Mouse (Mus musculus) midbrain, embryonic 14.5 days (tissue): ENCODE data around the gene Plaur. TPM values are rescaled to one million over a fixed set of nuclear protein-coding genes. Genes with fewer than 3 reads are reported as not detected.
A peak's percentile ranks its signal among the peaks of the same experiment; 100 is the strongest.

Source experiments
- ATAC-seq: fragments of 200-750 bp; cut with Nextera tagmentation; 2 replicates; pipeline ENCODE4 v1.8.0; 2017; ENCODE audit warnings: moderate number of reproducible peaks, moderate library complexity; ENCODE audit not compliant: low FRiP score, low TSS enrichment
- DNase-seq: peaks from one replicate; pipeline ENCODE4 v3.0.0-alpha.2; 2015
- H3K27ac ChIP-seq: fragments of 300-500 bp; sonication (generic); replicated peaks from 2 replicates; pipeline ENCODE4 v1.5.1; 2014; ENCODE audit warnings: mild to moderate bottlenecking, low read depth, low read length, moderate library complexity
- H3K27me3 ChIP-seq: fragments of 300-500 bp; sonication (generic); 2 replicates; pipeline ENCODE4 v1.6.1; 2014; ENCODE audit warnings: low read length, control low read depth, mixed read lengths; ENCODE audit not compliant: control insufficient read depth, insufficient read depth
- H3K36me3 ChIP-seq: fragments of 300-500 bp; sonication (generic); 2 replicates; pipeline ENCODE4 v1.6.1; 2014; ENCODE audit warnings: low read length, control low read depth; ENCODE audit not compliant: control insufficient read depth, insufficient read depth
- H3K4me1 ChIP-seq: fragments of 300-500 bp; sonication (generic); 2 replicates; pipeline ENCODE4 v1.6.1; 2014; ENCODE audit warnings: mild to moderate bottlenecking, antibody characterized with exemption, low read length, control low read depth; ENCODE audit not compliant: control insufficient read depth, insufficient read depth
- H3K4me2 ChIP-seq: fragments of 300-500 bp; sonication (generic); 2 replicates; pipeline ENCODE4 v1.6.1; 2014; ENCODE audit warnings: mild to moderate bottlenecking, low read length, moderate library complexity
- H3K4me3 ChIP-seq: fragments of 300-500 bp; sonication (generic); replicated peaks from 2 replicates; pipeline ENCODE4 v1.5.1; 2014; ENCODE audit warnings: low read depth, low read length
- H3K9ac ChIP-seq: fragments of 300-500 bp; sonication (generic); replicated peaks from 2 replicates; pipeline ENCODE4 v1.6.1; 2014; ENCODE audit warnings: mild to moderate bottlenecking, low read length, moderate library complexity
- H3K9me3 ChIP-seq: fragments of 300-500 bp; sonication (generic); 2 replicates; pipeline ENCODE4 v1.6.1; 2016; ENCODE audit warnings: low read length, control low read depth, mixed read lengths; ENCODE audit not compliant: control insufficient read depth
- WGBS: fragments of 180-500 bp; shearing (Covaris S2); extraction: QIAGEN DNeasy Blood & Tissue Kit; methylation state at CpG from one replicate; pipeline ENCODE4 v1.1.7; 2014; 5-methylcytosine and 5-hydroxymethylcytosine counted together
- polyA plus RNA-seq: library from polyadenylated mRNA; unstranded; fragments of >200 nt; fragmentation: Nextera tagmentation; extraction: Ambion mirVana; gene quantifications from 2 replicates; pipeline ENCODE4 v1.2.1, GENCODE M21; 2014

Gene Plaur
- polyA plus RNA-seq, 1 experiment from 2014 or later = 2.6 TPM

- no peak for DNase-seq
- no peaks in the 10 kb centered on the region for H3K4me1 ChIP-seq
- no peaks in the 10 kb centered on the region for H3K9me3 ChIP-seq
- H3K27me3 ChIP-seq = no peaks in the 10 kb centered on the region
- WGBS = 72% methylated on average over 7 of the region's 7 CpGs
- H3K36me3 ChIP-seq = no peaks in the 10 kb centered on the region
- H3K4me3 ChIP-seq = no peak overlapping the region
- no peak overlapping the region for H3K27ac ChIP-seq
- no peak overlapping the region for H3K4me2 ChIP-seq
- H3K9ac ChIP-seq = no peak overlapping the region
- ATAC-seq = no peak
Measured at GRCm38 (mm10) chr7:24439891-24440290, 22.4 kb upstream of the Plaur start.

- Histone ChIP-seq H3K9ac (no peak overlapping the region), H3K27me3 (no peaks in the 10 kb centered on the region), H3K4me1 (no peaks in the 10 kb centered on the region), H3K9me3 (no peaks in the 10 kb centered on the region), H3K4me3 (no peak overlapping the region), H3K4me2 (no peak overlapping the region), H3K36me3 (no peaks in the 10 kb centered on the region), H3K27ac (no peak overlapping the region)
- DNase-seq (peak; percentile 52), ATAC-seq (no peak)
- WGBS = 9% methylated on average over 1 of the region's 1 CpGs
Measured at GRCm38 (mm10) chr7:24441785-24442184, 20.5 kb upstream of the Plaur start.

DNA sequence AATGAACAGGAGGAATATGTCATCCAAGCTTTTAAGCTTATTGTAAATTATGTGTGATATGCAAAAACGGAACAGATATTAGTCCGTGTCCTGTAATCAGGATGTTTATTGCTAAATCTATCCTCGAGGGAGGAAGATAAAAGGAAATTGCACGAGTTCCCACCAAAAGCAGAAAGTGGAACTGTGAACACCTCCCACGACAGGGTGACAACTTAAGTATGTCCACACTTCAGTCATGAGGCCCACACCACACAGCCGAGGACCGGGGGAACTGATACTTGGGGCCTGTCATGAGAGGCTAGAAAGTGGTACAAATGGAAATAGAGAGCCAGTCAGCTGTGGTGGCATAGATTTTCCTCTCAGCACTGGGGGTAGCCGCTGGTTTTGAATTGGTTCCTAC lies 20.0 kb upstream of the Plaur start:
- H3K4me1 ChIP-seq = no peaks in the 10 kb centered on the region
- H3K27ac ChIP-seq = no peak overlapping the region
- ATAC-seq = no peak
- no peak overlapping the region for H3K9ac ChIP-seq
- 76% methylated on average over 8 of the region's 8 CpGs for WGBS
- no peaks in the 10 kb centered on the region for H3K27me3 ChIP-seq
- no peak overlapping the region for H3K4me2 ChIP-seq
- H3K36me3 ChIP-seq = no peaks in the 10 kb centered on the region
- H3K9me3 ChIP-seq = no peaks in the 10 kb centered on the region
- DNase-seq = no peak
- H3K4me3 ChIP-seq = no peak overlapping the region

DNA sequence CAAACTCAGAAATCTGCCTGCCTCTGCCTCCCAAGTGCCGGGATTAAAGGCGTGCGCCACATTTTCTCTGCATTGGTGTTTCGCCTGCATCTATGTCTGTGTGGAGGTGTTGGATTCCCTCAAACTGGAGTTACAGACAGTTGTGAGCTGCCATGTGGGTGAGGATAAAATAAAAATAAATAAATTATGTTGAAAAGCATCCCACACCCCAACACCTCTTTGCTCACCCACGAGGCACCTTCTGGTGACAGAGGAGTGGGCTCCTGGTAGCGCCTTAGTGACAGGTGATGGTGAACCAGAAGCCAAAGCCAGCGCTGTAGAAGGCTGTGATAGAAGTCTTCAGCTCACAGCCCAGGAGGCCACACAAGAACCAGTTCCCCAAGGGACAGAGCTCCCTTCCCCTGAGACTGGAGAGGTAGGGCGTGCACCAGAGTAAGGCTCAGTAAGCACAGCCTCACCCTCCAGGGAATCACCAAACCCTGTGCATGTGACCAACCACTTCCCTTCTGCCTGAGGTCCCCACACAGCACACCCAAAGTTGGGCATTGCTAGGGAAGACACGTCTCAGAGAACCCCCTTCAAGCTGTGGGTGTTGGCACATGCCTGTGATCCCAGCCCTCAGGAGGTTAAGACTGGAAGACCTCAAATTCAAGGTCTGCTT lies 16.9 kb upstream of the Plaur start:
- Histone ChIP-seq H3K4me2 (no peak overlapping the region), H3K9me3 (no peaks in the 10 kb centered on the region), H3K36me3 (no peaks in the 10 kb centered on the region), H3K27ac (no peak overlapping the region), H3K4me1 (no peaks in the 10 kb centered on the region), H3K9ac (no peak overlapping the region), H3K27me3 (no peaks in the 10 kb centered on the region), H3K4me3 (no peak overlapping the region)
- ATAC-seq = no peak
- no peak for DNase-seq
- WGBS = 93% methylated on average over 9 of the region's 9 CpGs

DNA sequence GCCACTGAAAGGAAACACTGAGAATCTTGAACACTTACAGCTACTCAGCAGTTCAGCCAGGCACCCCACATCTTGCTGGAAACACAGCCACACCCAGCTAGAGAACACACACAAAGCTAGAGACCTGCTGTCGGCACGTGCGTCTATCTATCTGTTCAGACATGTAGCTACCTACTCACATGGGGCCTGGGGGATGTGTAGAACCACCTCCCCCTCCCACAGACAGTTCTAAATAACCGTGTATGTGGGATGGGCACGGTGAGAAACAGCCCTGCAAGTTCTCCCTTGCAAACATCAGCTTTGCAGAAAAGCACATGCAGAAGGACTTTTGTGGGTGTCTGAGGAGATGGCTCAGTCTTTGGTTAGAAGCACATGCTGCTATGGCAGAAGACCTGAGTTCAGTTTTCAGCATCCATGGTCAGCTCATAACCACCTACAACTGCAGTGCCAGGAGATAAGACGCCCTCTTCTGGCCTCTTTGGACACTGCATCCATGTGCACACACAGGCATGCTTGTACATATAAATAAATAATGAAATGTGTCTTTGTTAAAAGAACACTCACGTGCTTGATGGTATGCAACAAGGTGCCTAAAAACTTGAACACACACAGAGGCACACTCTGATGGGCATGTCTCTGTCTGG lies 15.5 kb upstream of the Plaur start:
- H3K27ac ChIP-seq = no peak overlapping the region
- DNase-seq (no peak), ATAC-seq (no peak)
- H3K4me1 ChIP-seq = no peaks in the 10 kb centered on the region
- H3K9me3 ChIP-seq = no peaks in the 10 kb centered on the region
- H3K27me3 ChIP-seq = no peaks in the 10 kb centered on the region
- no peak overlapping the region for H3K4me3 ChIP-seq
- H3K36me3 ChIP-seq = no peaks in the 10 kb centered on the region
- WGBS = 79% methylated on average over 7 of the region's 7 CpGs
- no peak overlapping the region for H3K9ac ChIP-seq
- no peak overlapping the region for H3K4me2 ChIP-seq

GRCm38 (mm10) chr7:24448782-24449517 lies 13.3 kb upstream of the Plaur start:
- no peak overlapping the region for H3K4me2 ChIP-seq
- H3K9ac ChIP-seq = no peak overlapping the region
- H3K27me3 ChIP-seq = no peaks in the 10 kb centered on the region
- no peak for DNase-seq
- no peaks in the 10 kb centered on the region for H3K9me3 ChIP-seq
- no peak overlapping the region for H3K4me3 ChIP-seq
- no peak for ATAC-seq
- H3K27ac ChIP-seq = no peak overlapping the region
- no peaks in the 10 kb centered on the region for H3K36me3 ChIP-seq
- WGBS = 64% methylated on average over 14 of the region's 14 CpGs
- no peaks in the 10 kb centered on the region for H3K4me1 ChIP-seq

GRCm38 (mm10) chr7:24450585-24451017 lies 11.7 kb upstream of the Plaur start:
- 71% methylated on average over 9 of the region's 9 CpGs for WGBS
- ATAC-seq = no peak
- H3K27me3 ChIP-seq = no peaks in the 10 kb centered on the region
- H3K4me3 ChIP-seq = no peak overlapping the region
- H3K27ac ChIP-seq = no peak overlapping the region
- H3K36me3 ChIP-seq = no peaks in the 10 kb centered on the region
- no peak overlapping the region for H3K9ac ChIP-seq
- H3K4me1 ChIP-seq = no peaks in the 10 kb centered on the region
- DNase-seq = no peak
- H3K9me3 ChIP-seq = no peaks in the 10 kb centered on the region
- no peak overlapping the region for H3K4me2 ChIP-seq

- no peak within 1 kb of the TSS for H3K4me2 ChIP-seq
- no peak for DNase-seq
- no peaks in the 10 kb centered on the region for H3K4me1 ChIP-seq
- H3K9ac ChIP-seq = no peak within 1 kb of the TSS
- no peak within 1 kb of the TSS for H3K27ac ChIP-seq
- no peaks in the 10 kb centered on the region for H3K9me3 ChIP-seq
- 82% methylated on average over 9 of the region's 9 CpGs for WGBS
- no peak within 1 kb of the TSS for H3K4me3 ChIP-seq
- ATAC-seq = no peak
- H3K36me3 ChIP-seq = no peaks in the 10 kb centered on the region
- no peaks in the 10 kb centered on the region for H3K27me3 ChIP-seq
Measured at GRCm38 (mm10) chr7:24451855-24452311, 10.4 kb upstream of the Plaur start, which contains the start of gene Irgc1. Irgc1 (minus strand) TSS chr7:24452297.
